Mouse (Mus musculus) limb, embryonic 10.5 days (tissue): ENCODE measurements around the gene Klhl5. TPM values are rescaled to one million over a fixed set of nuclear protein-coding genes. Genes with fewer than 3 reads are reported as not detected.

ENCODE experiments used
- DNase-seq: peaks from one replicate; pipeline ENCODE4 v3.0.0-alpha.2; 2017; ENCODE audit warnings: low spot score
- H3K27ac ChIP-seq: fragments of 300-500 bp; sonication (generic); 2 replicates; pipeline ENCODE4 v1.5.1; 2016; ENCODE audit warnings: mild to moderate bottlenecking
- H3K27me3 ChIP-seq: fragments of 300-500 bp; sonication (generic); 2 replicates; pipeline ENCODE4 v1.6.1; 2016; ENCODE audit warnings: low read depth, mild to moderate bottlenecking; ENCODE audit not compliant: poor library complexity, severe bottlenecking
- H3K36me3 ChIP-seq: fragments of 300-500 bp; sonication (generic); 2 replicates; pipeline ENCODE4 v1.6.1; 2016; ENCODE audit warnings: mild to moderate bottlenecking, moderate library complexity
- H3K4me1 ChIP-seq: fragments of 300-500 bp; sonication (generic); 2 replicates; pipeline ENCODE4 v1.6.1; 2016
- H3K4me3 ChIP-seq: fragments of 300-500 bp; sonication (generic); 2 replicates; pipeline ENCODE4 v1.5.1; 2016; ENCODE audit warnings: mild to moderate bottlenecking, moderate library complexity
- H3K9me3 ChIP-seq: fragments of 300-500 bp; sonication (generic); replicated peaks from 2 replicates; pipeline ENCODE4 v1.6.1; 2016; ENCODE audit warnings: mild to moderate bottlenecking
- WGBS: fragments of 180-500 bp; shearing (Covaris S2); methylation state at CpG from one replicate; pipeline ENCODE4 v1.1.7; 2016; 5-methylcytosine and 5-hydroxymethylcytosine counted together
- polyA plus RNA-seq: library from polyadenylated mRNA; unstranded; fragments of >200 nt; fragmentation: Nextera tagmentation; extraction: Ambion mirVana; gene quantifications from 2 replicates; pipeline ENCODE4 v1.2.1, GENCODE M21; 2016

Klhl5 gene
- polyA plus RNA-seq, result 12.7 and 13.0 TPM in 2 replicates

GRCm38 (mm10) chr5:65106876-65107772 lies at the start of gene Klhl5:
Gene Klhl5, plus strand, starts transcription at chr5:65107539.
- no peaks in the 10 kb centered on the region for H3K9me3 ChIP-seq
- 3% methylated on average over 55 of the region's 56 CpGs for WGBS
- peak; percentile 95 for DNase-seq
- H3K27ac ChIP-seq, result peak within 1 kb of the TSS; percentile 93
- peak within 1 kb of the TSS; percentile 88 for H3K4me3 ChIP-seq
- H3K27me3 ChIP-seq, result no peaks in the 10 kb centered on the region
- peaks cover 36% of the 10 kb centered on the region for H3K4me1 ChIP-seq
- no peaks in the 10 kb centered on the region for H3K36me3 ChIP-seq

DNA sequence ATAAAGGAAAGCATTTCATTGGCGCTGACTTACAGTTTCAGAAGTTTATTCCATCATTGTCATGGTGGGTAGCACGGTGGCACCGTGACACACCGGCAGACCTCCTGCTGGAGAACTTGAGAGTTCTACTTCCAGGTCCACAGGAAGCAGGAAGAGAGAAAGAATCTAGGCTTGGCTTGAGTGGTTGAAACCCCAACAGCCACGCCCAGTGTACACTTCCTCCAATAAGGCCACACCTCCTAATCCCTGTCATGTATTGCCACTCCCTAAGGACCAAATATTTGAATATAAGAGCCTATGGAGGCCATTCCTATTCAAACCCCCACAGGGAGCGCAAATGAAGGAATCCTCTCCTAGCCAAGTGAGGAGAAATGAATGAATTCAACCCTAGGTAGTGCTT lies 49.7 kb upstream of the Klhl5 start:
- H3K9me3 ChIP-seq, result no peaks in the 10 kb centered on the region
- DNase-seq, result no peak
- H3K4me3 ChIP-seq, result no peak overlapping the region
- H3K27ac ChIP-seq, result no peak overlapping the region
- H3K27me3 ChIP-seq, result no peaks in the 10 kb centered on the region
- H3K4me1 ChIP-seq, result peaks cover 8% of the 10 kb centered on the region
- no peaks in the 10 kb centered on the region for H3K36me3 ChIP-seq
- 94% methylated on average over 6 of the region's 6 CpGs for WGBS

- H3K9me3 ChIP-seq, result no peaks in the 10 kb centered on the region
- no peak for DNase-seq
- no peaks in the 10 kb centered on the region for H3K27me3 ChIP-seq
- H3K4me3 ChIP-seq, result no peak overlapping the region
- H3K4me1 ChIP-seq, result no peaks in the 10 kb centered on the region; the same call in 1 of the 2 replicates
- 72% methylated on average over 2 of the region's 2 CpGs for WGBS
- no peaks in the 10 kb centered on the region for H3K36me3 ChIP-seq
- no peak overlapping the region for H3K27ac ChIP-seq
These were observed 47.5 kb upstream of the Klhl5 start for GRCm38 (mm10) chr5:65059806-65060205.

DNA sequence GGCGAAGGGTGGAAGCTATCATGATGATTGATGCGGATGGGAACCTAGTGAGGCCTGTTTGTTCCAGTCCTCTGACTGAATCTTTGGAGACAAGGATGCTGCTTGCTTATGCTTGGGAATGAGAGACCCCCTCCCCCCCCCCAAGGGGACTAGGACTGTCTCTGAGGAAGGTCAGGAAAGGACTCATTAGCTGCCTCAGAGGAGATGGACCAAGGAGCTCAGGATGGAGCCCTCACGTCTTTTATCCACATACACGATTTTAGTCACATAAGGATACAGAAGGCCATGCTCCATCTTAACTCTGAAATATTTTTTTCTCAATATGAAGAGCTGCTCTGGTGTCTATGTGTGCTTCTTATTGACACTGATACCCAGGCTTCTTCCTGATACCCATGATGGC lies 45.1 kb upstream of the Klhl5 start:
- Histone ChIP-seq H3K36me3 (no peaks in the 10 kb centered on the region), H3K27ac (no peak overlapping the region), H3K4me1 (no peaks in the 10 kb centered on the region; the same call in 1 of the 2 replicates), H3K9me3 (no peaks in the 10 kb centered on the region), H3K4me3 (no peak overlapping the region), H3K27me3 (no peaks in the 10 kb centered on the region)
- DNase-seq, result no peak
- WGBS, result 95% methylated on average over 4 of the region's 4 CpGs

GRCm38 (mm10) chr5:65063266-65063665 lies 44.1 kb upstream of the Klhl5 start:
- no peak overlapping the region for H3K27ac ChIP-seq
- H3K4me1 ChIP-seq, result peaks cover 4% of the 10 kb centered on the region
- no peak overlapping the region for H3K4me3 ChIP-seq
- no peaks in the 10 kb centered on the region for H3K36me3 ChIP-seq
- H3K9me3 ChIP-seq, result no peaks in the 10 kb centered on the region
- no peaks in the 10 kb centered on the region for H3K27me3 ChIP-seq
- 93% methylated on average over 2 of the region's 2 CpGs for WGBS
- no peak for DNase-seq

DNA sequence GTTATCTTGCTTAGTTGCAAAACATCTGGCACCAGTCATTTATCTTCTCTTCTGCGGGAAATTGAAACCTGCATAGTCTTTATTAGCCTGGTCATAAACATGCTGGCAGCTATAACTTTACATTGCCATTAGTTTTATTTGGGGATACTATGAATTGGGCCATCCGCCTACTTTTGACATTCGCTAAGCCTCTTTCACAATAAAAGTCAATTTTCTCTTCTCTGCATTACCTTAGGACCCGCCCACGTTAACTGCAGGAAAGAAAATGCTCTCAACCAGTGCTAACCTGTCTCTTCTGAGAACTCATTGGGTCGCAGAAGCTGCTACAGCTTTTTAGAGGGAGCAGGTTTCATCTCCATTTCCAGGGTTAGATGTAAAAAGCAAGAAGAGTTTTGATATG lies 39.2 kb upstream of the Klhl5 start:
- no peaks in the 10 kb centered on the region for H3K27me3 ChIP-seq
- H3K4me3 ChIP-seq, result no peak overlapping the region
- DNase-seq, result no peak
- peaks cover 38% of the 10 kb centered on the region for H3K4me1 ChIP-seq
- 60% methylated on average over 6 of the region's 6 CpGs for WGBS
- H3K9me3 ChIP-seq, result no peaks in the 10 kb centered on the region
- no peak overlapping the region for H3K27ac ChIP-seq
- no peaks in the 10 kb centered on the region for H3K36me3 ChIP-seq

DNA sequence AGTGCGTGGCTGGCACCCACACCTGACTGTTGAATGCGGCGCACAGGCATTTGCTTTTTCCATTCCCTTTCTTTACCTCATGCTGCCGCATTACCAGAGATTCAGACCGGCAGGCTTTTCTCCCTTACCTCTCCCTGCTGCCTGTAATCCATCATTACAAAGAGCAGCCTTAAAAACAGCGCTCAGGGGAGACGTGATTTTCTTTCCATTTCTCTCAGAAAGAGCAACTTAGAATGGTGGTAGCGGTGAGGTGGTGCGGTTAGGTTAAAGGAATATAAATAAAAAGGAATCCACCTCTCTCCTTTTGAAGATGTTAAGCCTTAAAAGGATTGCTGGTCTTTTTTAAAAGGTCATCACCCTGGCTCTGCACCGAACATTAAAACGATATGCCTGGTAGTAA lies 37.5 kb upstream of the Klhl5 start:
- WGBS, result 45% methylated on average over 11 of the region's 11 CpGs
- H3K27ac ChIP-seq, result peak overlapping the region; percentile 47
- DNase-seq, result no peak
- peaks cover 38% of the 10 kb centered on the region for H3K4me1 ChIP-seq
- no peaks in the 10 kb centered on the region for H3K9me3 ChIP-seq
- H3K4me3 ChIP-seq, result no peak overlapping the region; the same call in 1 of the 2 replicates
- H3K36me3 ChIP-seq, result no peaks in the 10 kb centered on the region
- H3K27me3 ChIP-seq, result no peaks in the 10 kb centered on the region

GRCm38 (mm10) chr5:65071689-65072118 lies 35.6 kb upstream of the Klhl5 start:
- Histone ChIP-seq H3K27me3 (no peaks in the 10 kb centered on the region), H3K27ac (no peak overlapping the region), H3K9me3 (no peaks in the 10 kb centered on the region), H3K4me1 (peaks cover 38% of the 10 kb centered on the region), H3K4me3 (no peak overlapping the region), H3K36me3 (no peaks in the 10 kb centered on the region)
- DNase-seq, result no peak
- WGBS, result 44% methylated on average over 6 of the region's 6 CpGs

GRCm38 (mm10) chr5:65073247-65073646 lies 34.1 kb upstream of the Klhl5 start:
- no peaks in the 10 kb centered on the region for H3K36me3 ChIP-seq
- H3K27ac ChIP-seq, result no peak overlapping the region
- peaks cover 34% of the 10 kb centered on the region for H3K4me1 ChIP-seq
- DNase-seq, result no peak
- 81% methylated on average over 4 of the region's 4 CpGs for WGBS
- no peak overlapping the region for H3K4me3 ChIP-seq
- H3K27me3 ChIP-seq, result no peaks in the 10 kb centered on the region
- H3K9me3 ChIP-seq, result no peaks in the 10 kb centered on the region

GRCm38 (mm10) chr5:65074693-65075092 lies 32.6 kb upstream of the Klhl5 start:
- Histone ChIP-seq H3K4me1 (peaks cover 24% of the 10 kb centered on the region), H3K36me3 (no peaks in the 10 kb centered on the region), H3K4me3 (no peak overlapping the region), H3K9me3 (no peaks in the 10 kb centered on the region), H3K27ac (no peak overlapping the region), H3K27me3 (no peaks in the 10 kb centered on the region)
- DNase-seq, result no peak
- 69% methylated on average over 7 of the region's 7 CpGs for WGBS

GRCm38 (mm10) chr5:65076087-65076486 lies 31.3 kb upstream of the Klhl5 start:
- Histone ChIP-seq H3K9me3 (no peaks in the 10 kb centered on the region), H3K4me3 (no peak overlapping the region), H3K27me3 (no peaks in the 10 kb centered on the region), H3K27ac (no peak overlapping the region), H3K4me1 (peaks cover 10% of the 10 kb centered on the region; the same call in 1 of the 2 replicates), H3K36me3 (no peaks in the 10 kb centered on the region)
- 83% methylated on average over 2 of the region's 2 CpGs for WGBS
- no peak for DNase-seq

DNA sequence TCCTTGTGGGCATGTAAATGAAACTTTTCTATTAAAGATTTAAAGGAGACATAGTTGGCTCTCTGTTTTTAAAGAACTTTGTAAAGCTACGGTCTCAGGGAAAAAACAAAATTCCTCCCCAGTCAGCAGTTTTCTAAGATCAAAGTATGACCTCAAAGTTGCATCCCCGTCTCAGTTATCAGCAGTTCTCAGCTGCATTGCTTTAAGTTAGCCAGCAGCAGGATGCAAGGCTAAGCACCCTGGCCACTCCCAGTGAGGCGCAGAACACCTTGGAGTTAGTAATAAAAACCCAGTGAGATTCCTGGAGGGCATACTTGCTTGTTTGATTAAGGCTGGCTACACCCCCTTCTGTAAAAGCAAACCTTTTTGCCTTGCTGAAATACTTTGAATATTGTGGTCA lies 30.6 kb upstream of the Klhl5 start:
- H3K4me3 ChIP-seq, result no peak overlapping the region
- 0 out of 2 replicates have a peak, but pooled peaks cover 3% of the 10 kb centered on the region for H3K4me1 ChIP-seq
- no peak for DNase-seq
- no peaks in the 10 kb centered on the region for H3K27me3 ChIP-seq
- H3K27ac ChIP-seq, result no peak overlapping the region
- H3K9me3 ChIP-seq, result no peaks in the 10 kb centered on the region
- no peaks in the 10 kb centered on the region for H3K36me3 ChIP-seq
- WGBS, result 25% methylated on average over 3 of the region's 3 CpGs

DNA sequence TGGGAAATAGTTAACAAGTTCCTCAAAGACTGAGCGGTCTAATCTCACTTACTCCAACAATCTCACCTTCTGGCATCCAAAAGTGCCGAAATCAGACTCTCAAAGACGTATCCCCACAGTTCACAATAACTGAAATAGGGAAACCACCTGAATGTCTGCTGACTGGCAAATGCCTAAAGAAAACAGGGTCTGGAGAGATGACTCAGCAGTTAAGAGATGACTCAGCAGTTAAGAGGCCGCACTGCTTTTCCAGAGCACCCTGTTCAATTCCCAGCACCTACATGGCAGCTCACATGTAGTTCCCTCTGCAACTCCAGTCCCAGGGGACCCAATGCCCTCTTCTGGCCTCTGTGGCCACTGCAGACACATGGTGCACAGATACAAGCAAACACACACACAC lies 29.3 kb upstream of the Klhl5 start:
- H3K4me3 ChIP-seq, result no peak overlapping the region
- 94% methylated on average over 4 of the region's 4 CpGs for WGBS
- H3K36me3 ChIP-seq, result no peaks in the 10 kb centered on the region
- H3K4me1 ChIP-seq, result no peaks in the 10 kb centered on the region
- H3K27me3 ChIP-seq, result no peaks in the 10 kb centered on the region
- no peak overlapping the region for H3K27ac ChIP-seq
- H3K9me3 ChIP-seq, result no peaks in the 10 kb centered on the region
- DNase-seq, result no peak
